Mouse (Mus musculus): ENCODE data around the gene Arhgef40. TPM values are rescaled to one million over a fixed set of nuclear protein-coding genes. Genes with fewer than 3 reads are reported as not detected.

Gene Arhgef40
- polyA plus RNA-seq, 1 experiment from 2014 or later: 154 TPM

DNA sequence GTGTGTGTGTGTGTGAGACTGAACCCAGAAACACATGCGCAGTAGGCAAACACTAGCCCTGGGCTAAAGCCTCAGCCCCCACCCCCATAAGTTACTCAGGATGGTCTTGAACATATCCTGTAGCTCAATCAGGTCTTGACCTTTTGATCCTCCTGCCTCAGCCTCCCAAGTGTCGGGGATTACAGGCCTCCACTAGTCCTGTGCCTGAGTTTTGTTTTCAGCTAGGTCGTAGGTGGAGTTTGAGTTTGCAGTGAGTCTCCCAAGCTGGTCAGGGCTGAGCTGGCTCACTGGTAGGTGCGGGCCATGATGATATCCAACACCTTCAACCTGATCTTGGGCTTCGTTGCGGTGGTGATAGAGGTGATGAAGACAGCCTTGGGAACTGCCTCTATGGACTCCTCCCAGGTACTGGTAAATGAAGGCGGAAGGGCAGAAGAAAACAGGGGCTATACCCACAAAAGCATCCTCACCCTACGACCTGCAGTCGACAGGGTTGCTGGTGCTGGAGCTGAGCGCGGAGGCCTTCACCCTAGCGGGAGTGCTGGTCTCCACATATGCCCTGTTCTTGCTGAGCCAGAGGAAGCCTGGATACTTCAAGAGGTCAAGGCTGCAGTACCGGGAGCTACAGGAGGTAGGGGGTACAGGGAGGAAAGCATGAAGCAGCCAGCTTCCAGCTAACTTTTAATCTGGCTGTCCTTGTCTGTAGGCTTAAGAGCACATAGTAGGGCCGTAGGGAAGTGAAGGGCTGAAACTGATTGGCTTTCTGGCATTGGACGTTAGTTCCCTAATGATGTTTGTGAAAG, 33.9 kb downstream of the Arhgef40 start:
- Histone ChIP-seq H3K4me3 (ENCODE audit: low read depth, low read length) (peak overlapping the region; percentile 0; the same call in 1 of the 2 replicates), H3K27ac (replicated peaks; ENCODE audit: low read depth, low read length) (no peak overlapping the region), H3K36me3 (ENCODE audit: control insufficient read depth, insufficient read depth, low read length) (no peaks in the 10 kb centered on the region), H3K9ac (ENCODE audit: low read length) (no peak overlapping the region), H3K4me1 (ENCODE audit: control insufficient read depth, insufficient read depth, low read length) (peaks cover 11% of the 10 kb centered on the region), H3K27me3 (ENCODE audit: control insufficient read depth, insufficient read depth, low read length) (no peaks in the 10 kb centered on the region), H3K4me2 (ENCODE audit: low read depth, severe bottlenecking) (peak overlapping the region; percentile 65), H3K9me3 (ENCODE audit: control insufficient read depth, low read length) (no peaks in the 10 kb centered on the region)
- 92% methylated on average over 15 of the region's 15 CpGs for WGBS
- ATAC-seq (ENCODE audit: insufficient number of reproducible peaks, low FRiP score, low TSS enrichment, low read depth) (no peak), DNase-seq (ENCODE audit: low spot score) (no peak)

DNA sequence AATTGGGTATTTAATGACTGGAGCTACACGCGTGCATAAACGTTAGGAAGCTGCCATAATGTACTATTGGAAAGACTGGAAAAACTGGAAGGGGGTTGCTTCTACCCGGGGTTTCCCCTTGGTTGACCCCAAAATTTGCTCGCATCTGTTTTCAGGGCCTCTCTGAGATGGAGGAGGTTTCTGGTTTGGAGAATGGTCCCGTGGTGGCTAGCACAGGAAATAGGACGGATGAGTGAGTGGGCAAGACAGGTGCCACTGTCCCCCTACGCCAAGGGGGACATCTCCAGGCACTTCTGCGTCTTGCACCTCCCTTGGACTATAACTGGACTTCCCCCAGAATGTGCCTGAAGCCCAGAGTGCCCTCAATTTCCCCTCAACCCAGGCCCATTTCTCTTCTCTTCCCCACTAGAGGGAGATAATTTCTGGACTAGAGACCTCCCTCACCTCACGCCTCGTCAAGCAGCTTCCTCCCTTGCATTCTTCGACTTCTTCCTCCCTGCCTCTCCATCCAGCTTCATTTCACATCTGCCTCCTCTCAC, 34.6 kb downstream of the Arhgef40 start:
- peak overlapping the region; percentile 62 for H3K4me3 ChIP-seq (ENCODE audit: low read depth, low read length)
- 43% methylated on average over 12 of the region's 12 CpGs for WGBS
- H3K27ac ChIP-seq (replicated peaks; ENCODE audit: low read depth, low read length): peak overlapping the region; percentile 97
- DNase-seq (ENCODE audit: low spot score) (no peak), ATAC-seq (ENCODE audit: insufficient number of reproducible peaks, low FRiP score, low TSS enrichment, low read depth) (0 out of 2 replicates have a peak, but pooled peaks have one; percentile 3)
- no peaks in the 10 kb centered on the region for H3K9me3 ChIP-seq (ENCODE audit: control insufficient read depth, low read length)
- H3K9ac ChIP-seq (ENCODE audit: low read length): peak overlapping the region; percentile 95
- peak overlapping the region; percentile 65 for H3K4me2 ChIP-seq (ENCODE audit: low read depth, severe bottlenecking)
- no peaks in the 10 kb centered on the region for H3K27me3 ChIP-seq (ENCODE audit: control insufficient read depth, insufficient read depth, low read length)
- H3K36me3 ChIP-seq (ENCODE audit: control insufficient read depth, insufficient read depth, low read length): no peaks in the 10 kb centered on the region
- peaks cover 8% of the 10 kb centered on the region for H3K4me1 ChIP-seq (ENCODE audit: control insufficient read depth, insufficient read depth, low read length)

DNA sequence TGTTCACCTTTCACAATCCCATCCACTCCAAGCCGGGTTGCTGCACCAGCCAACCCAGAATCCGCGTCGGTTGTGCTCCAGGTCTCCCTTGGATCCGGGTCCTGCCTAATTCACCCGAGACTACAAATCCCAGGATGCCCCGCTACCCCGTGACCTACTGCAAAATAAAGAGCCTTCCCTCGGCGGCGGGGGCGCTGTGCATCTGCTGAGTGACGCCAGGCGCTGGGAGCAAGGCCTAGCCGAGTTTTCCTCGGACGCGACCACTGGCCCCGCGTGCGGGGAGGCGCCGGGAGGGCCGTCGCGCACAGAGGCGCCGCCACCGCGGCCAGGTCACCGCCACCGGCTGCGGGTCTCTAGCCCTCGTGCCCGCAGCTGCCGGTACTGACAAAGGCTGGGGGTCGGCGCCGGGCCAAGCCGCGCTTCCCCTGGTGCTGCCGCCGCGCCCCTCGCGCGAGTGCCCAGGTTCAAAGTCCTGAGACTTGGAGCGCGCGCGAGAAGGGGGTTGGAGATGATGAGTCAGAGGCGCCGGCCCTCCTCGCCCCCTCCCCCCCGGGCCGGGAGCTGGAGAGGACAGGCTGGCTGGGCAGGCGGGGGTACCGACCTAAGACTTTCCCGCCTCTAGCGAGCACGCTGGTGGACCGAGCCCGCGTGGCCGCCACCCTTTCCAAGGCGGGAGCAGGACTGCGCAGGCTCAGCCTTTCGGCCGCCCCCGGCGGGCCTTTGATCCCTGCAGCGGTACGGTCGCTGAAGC, 35.2 kb downstream of the Arhgef40 start:
- Histone ChIP-seq H3K4me3 (ENCODE audit: low read depth, low read length) (peak overlapping the region; percentile 62), H3K4me1 (ENCODE audit: control insufficient read depth, insufficient read depth, low read length) (peaks cover 8% of the 10 kb centered on the region), H3K9me3 (ENCODE audit: control insufficient read depth, low read length) (no peaks in the 10 kb centered on the region), H3K27me3 (ENCODE audit: control insufficient read depth, insufficient read depth, low read length) (no peaks in the 10 kb centered on the region), H3K4me2 (ENCODE audit: low read depth, severe bottlenecking) (peak overlapping the region; percentile 65), H3K36me3 (ENCODE audit: control insufficient read depth, insufficient read depth, low read length) (no peaks in the 10 kb centered on the region), H3K27ac (replicated peaks; ENCODE audit: low read depth, low read length) (peak overlapping the region; percentile 97), H3K9ac (ENCODE audit: low read length) (peak overlapping the region; percentile 95)
- ATAC-seq (ENCODE audit: insufficient number of reproducible peaks, low FRiP score, low TSS enrichment, low read depth) (peak; percentile 87), DNase-seq (ENCODE audit: low spot score) (peak; percentile 99)
- WGBS: under 1% methylated on average over 74 of the region's 74 CpGs

DNA sequence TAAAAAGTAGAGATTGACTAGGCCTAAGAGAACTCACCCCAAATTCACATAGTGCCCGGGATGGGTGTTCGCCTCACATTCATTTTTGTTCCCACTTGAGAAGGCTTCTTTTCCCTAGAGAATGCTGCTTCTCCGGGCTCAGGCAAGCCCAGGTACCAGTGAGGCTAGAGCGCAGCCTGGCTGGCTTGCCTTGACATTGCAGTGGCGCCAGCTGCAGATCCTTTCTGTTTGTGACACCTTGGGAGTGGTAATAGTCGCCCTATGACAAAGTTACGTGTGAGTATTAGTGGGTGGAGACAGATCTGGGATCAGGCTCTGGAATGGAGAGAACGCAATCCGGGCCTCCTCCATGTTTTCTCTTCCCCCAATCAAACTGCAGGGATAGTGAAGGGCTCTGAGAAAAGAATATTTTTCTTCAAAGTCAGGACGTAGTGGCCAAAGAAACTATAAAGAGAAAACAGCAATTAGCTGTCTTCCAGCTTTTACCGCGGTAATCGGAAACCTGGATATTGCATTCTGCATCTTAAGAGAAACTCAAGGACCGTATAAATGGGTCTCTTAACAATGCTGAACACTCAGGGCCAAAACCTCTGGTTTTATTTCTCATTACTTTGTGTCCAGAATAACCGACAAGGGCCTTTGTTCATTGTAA, 36.1 kb downstream of the Arhgef40 start, which contains the start of gene Zfp219:
Gene Zfp219, minus strand, starts transcription at position 248 of the 652 bp plus-strand sequence.
- Histone ChIP-seq H3K4me1 (ENCODE audit: control insufficient read depth, insufficient read depth, low read length) (peaks cover 5% of the 10 kb centered on the region), H3K27ac (replicated peaks; ENCODE audit: low read depth, low read length) (peak within 1 kb of the TSS; percentile 97), H3K9ac (ENCODE audit: low read length) (peak within 1 kb of the TSS; percentile 95), H3K4me3 (ENCODE audit: low read depth, low read length) (peak within 1 kb of the TSS; percentile 62), H3K27me3 (ENCODE audit: control insufficient read depth, insufficient read depth, low read length) (no peaks in the 10 kb centered on the region), H3K36me3 (ENCODE audit: control insufficient read depth, insufficient read depth, low read length) (no peaks in the 10 kb centered on the region), H3K9me3 (ENCODE audit: control insufficient read depth, low read length) (no peaks in the 10 kb centered on the region), H3K4me2 (ENCODE audit: low read depth, severe bottlenecking) (peak within 1 kb of the TSS; percentile 65)
- DNase-seq (ENCODE audit: low spot score) (peak; percentile 82), ATAC-seq (ENCODE audit: insufficient number of reproducible peaks, low FRiP score, low TSS enrichment, low read depth) (peak; percentile 45)
- WGBS: 7% methylated on average over 15 of the region's 15 CpGs

DNA sequence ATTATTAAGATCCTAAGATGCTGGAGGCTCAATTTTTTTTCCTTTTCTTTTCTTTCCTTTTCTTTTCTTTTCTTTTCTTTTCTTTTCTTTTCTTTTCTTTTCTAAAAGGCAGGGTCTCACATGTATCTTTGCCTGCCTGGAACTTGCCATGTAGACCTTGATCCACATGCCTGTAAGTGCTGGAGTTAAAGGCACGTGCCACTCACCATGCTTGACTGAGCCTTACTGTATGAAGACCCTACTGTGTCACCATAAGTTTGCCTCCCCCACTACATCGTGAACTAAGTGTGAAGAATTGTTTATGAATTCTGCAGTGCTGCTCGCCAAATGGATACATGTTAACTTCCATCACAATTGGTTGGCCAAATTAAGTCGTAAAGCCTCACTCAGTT, 36.6 kb downstream of the Arhgef40 start:
- no peak for ATAC-seq (ENCODE audit: insufficient number of reproducible peaks, low FRiP score, low TSS enrichment, low read depth)
- Histone ChIP-seq H3K4me2 (ENCODE audit: low read depth, severe bottlenecking) (peak overlapping the region; percentile 65; the same call in 1 of the 2 replicates), H3K27me3 (ENCODE audit: control insufficient read depth, insufficient read depth, low read length) (no peaks in the 10 kb centered on the region), H3K9ac (ENCODE audit: low read length) (no peak overlapping the region), H3K4me3 (ENCODE audit: low read depth, low read length) (no peak overlapping the region), H3K9me3 (ENCODE audit: control insufficient read depth, low read length) (no peaks in the 10 kb centered on the region), H3K4me1 (ENCODE audit: control insufficient read depth, insufficient read depth, low read length) (peaks cover 4% of the 10 kb centered on the region), H3K27ac (replicated peaks; ENCODE audit: low read depth, low read length) (peak overlapping the region; percentile 97; the same call in 1 of the 2 replicates), H3K36me3 (ENCODE audit: control insufficient read depth, insufficient read depth, low read length) (no peaks in the 10 kb centered on the region)
- WGBS: 66% methylated on average over 4 of the region's 4 CpGs
- DNase-seq (ENCODE audit: low spot score): no peak

DNA sequence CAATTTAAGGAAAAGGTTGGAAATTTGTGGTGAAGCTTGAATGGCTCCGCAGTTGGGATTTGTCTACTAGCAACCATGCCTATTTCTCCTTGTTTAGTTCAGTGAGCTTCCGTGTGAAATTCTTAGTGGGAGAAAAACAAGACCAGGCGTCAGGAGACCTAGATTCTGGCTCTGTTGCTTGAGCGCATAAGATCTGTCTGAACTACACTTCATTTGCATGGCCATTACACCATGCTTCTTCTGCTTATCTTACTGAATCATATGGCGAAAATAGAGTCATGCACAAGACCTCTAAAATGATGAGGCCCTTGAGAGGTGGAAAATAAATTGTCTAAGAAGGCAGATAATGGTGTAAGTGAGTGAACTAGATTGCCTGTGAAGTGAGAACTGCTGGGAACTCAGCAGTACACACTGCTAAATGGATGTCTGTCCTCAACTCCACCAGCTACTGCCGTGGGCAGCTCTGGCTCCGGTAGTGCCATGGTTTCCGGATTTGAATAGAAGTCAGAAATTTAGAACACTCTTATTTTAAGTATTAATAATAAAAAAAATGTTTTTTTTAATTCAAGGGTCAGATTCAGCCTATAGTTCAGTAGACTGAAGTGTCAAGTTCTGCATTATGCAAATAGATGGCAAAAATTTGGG, 37.2 kb downstream of the Arhgef40 start:
- H3K27me3 ChIP-seq (ENCODE audit: control insufficient read depth, insufficient read depth, low read length): no peaks in the 10 kb centered on the region
- 90% methylated on average over 8 of the region's 8 CpGs for WGBS
- no peak overlapping the region for H3K27ac ChIP-seq (replicated peaks; ENCODE audit: low read depth, low read length)
- H3K9ac ChIP-seq (ENCODE audit: low read length): no peak overlapping the region
- H3K36me3 ChIP-seq (ENCODE audit: control insufficient read depth, insufficient read depth, low read length): no peaks in the 10 kb centered on the region
- H3K4me2 ChIP-seq (ENCODE audit: low read depth, severe bottlenecking): no peak overlapping the region
- no peak overlapping the region for H3K4me3 ChIP-seq (ENCODE audit: low read depth, low read length)
- ATAC-seq (ENCODE audit: insufficient number of reproducible peaks, low FRiP score, low TSS enrichment, low read depth): no peak
- DNase-seq (ENCODE audit: low spot score): no peak
- H3K9me3 ChIP-seq (ENCODE audit: control insufficient read depth, low read length): no peaks in the 10 kb centered on the region
- peaks cover 4% of the 10 kb centered on the region for H3K4me1 ChIP-seq (ENCODE audit: control insufficient read depth, insufficient read depth, low read length)

DNA sequence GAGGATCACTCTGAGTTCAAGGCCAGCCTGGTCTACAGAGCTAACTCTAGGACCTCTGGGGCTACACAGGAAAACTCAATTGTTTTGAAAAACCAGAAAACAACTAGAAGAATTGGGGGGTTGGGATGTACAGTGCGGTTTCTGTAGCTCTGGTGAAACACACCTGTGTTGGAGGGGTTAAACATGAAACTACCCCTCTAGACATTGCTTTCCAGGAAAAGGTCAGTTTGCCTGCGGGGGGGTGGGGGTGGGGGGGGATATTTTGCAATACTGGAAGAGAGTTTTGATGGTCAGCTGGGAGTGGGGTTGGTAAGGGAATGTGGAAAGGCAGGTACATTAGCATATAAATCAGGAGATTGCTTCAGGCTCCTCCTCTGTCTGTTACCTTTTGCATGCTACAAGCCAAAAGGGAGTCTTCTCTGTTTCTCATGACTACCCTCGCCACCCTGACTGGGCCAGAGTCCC, 37.8 kb downstream of the Arhgef40 start:
- Histone ChIP-seq H3K4me2 (ENCODE audit: low read depth, severe bottlenecking) (peak overlapping the region; percentile 23; the same call in 1 of the 2 replicates), H3K9ac (ENCODE audit: low read length) (no peak overlapping the region), H3K27ac (replicated peaks; ENCODE audit: low read depth, low read length) (no peak overlapping the region), H3K4me3 (ENCODE audit: low read depth, low read length) (no peak overlapping the region), H3K9me3 (ENCODE audit: control insufficient read depth, low read length) (no peaks in the 10 kb centered on the region), H3K36me3 (ENCODE audit: control insufficient read depth, insufficient read depth, low read length) (no peaks in the 10 kb centered on the region), H3K4me1 (ENCODE audit: control insufficient read depth, insufficient read depth, low read length) (peaks cover 4% of the 10 kb centered on the region), H3K27me3 (ENCODE audit: control insufficient read depth, insufficient read depth, low read length) (no peaks in the 10 kb centered on the region)
- ATAC-seq (ENCODE audit: insufficient number of reproducible peaks, low FRiP score, low TSS enrichment, low read depth): no peak
- no peak for DNase-seq (ENCODE audit: low spot score)
- WGBS: 68% methylated on average over 3 of the region's 3 CpGs

All from limb, embryonic 11.5 days (tissue).